Mouse (Mus musculus): ENCODE data around the gene Celf5. TPM values are rescaled to one million over a fixed set of nuclear protein-coding genes. Genes with fewer than 3 reads are reported as not detected.

The Celf5 gene
- polyA plus RNA-seq, 1 experiment from 2014 or later: 76.1 TPM

DNA sequence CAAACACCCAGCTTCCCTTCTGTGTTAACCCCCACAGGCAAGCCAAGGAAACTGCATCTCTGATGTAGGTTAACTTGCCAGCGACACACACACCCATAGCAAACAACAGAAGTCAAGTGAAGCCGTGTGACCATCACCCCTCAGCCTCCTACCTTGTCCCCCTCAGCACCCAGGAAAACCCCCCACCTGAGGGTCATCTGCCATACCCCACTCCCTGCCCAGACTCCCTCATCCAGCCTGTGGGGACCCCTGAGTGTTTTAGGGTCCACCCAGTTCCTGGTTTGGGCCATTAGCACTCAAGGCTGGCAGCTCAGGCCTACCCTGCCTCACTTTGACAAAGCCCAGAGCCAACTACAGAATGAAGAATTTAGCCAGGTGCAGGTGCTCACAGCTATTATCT lies 16.4 kb downstream of the Celf5 start:
- no peak for ATAC-seq (replicated peaks)
- H3K27ac ChIP-seq (replicated peaks): no peak overlapping the region
- peaks cover 27% of the 10 kb centered on the region for H3K27me3 ChIP-seq
- H3K4me3 ChIP-seq: no peak overlapping the region
- H3K9ac ChIP-seq (replicated peaks): no peak overlapping the region
- H3K4me1 ChIP-seq: peaks cover 21% of the 10 kb centered on the region
- H3K9me3 ChIP-seq: no peaks in the 10 kb centered on the region
- WGBS: 79% methylated on average over 2 of the region's 2 CpGs
- peaks cover 14% of the 10 kb centered on the region; the same call in 1 of the 2 replicates for H3K36me3 ChIP-seq
- no peak overlapping the region for H3K4me2 ChIP-seq (replicated peaks)

DNA sequence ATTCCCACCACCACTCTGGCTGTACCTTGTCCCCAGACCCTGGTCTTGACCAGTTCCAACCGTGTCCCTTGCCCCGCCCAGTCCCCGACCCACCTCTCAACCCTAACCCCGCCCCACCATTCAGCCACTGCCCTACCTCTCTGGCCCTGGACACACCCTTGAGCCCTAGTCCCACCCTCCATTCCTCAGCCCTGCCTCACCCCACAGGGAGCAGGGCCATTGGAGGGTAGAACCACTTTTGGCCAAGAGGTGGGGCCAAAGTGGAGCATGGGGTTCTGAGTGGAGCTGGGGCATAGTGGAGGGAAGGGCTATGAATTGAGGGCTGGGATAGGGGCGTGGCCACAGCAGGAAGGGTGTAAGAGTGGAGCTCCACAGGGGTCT lies 17.3 kb downstream of the Celf5 start:
- WGBS: 7% methylated on average over 5 of the region's 5 CpGs
- H3K9me3 ChIP-seq: no peaks in the 10 kb centered on the region
- no peak overlapping the region for H3K9ac ChIP-seq (replicated peaks)
- peaks cover 14% of the 10 kb centered on the region; the same call in 1 of the 2 replicates for H3K36me3 ChIP-seq
- ATAC-seq (replicated peaks): no peak
- no peak overlapping the region for H3K27ac ChIP-seq (replicated peaks)
- H3K4me3 ChIP-seq: no peak overlapping the region
- H3K4me1 ChIP-seq: peaks cover 13% of the 10 kb centered on the region
- no peak overlapping the region for H3K4me2 ChIP-seq (replicated peaks)
- peaks cover 35% of the 10 kb centered on the region for H3K27me3 ChIP-seq

DNA sequence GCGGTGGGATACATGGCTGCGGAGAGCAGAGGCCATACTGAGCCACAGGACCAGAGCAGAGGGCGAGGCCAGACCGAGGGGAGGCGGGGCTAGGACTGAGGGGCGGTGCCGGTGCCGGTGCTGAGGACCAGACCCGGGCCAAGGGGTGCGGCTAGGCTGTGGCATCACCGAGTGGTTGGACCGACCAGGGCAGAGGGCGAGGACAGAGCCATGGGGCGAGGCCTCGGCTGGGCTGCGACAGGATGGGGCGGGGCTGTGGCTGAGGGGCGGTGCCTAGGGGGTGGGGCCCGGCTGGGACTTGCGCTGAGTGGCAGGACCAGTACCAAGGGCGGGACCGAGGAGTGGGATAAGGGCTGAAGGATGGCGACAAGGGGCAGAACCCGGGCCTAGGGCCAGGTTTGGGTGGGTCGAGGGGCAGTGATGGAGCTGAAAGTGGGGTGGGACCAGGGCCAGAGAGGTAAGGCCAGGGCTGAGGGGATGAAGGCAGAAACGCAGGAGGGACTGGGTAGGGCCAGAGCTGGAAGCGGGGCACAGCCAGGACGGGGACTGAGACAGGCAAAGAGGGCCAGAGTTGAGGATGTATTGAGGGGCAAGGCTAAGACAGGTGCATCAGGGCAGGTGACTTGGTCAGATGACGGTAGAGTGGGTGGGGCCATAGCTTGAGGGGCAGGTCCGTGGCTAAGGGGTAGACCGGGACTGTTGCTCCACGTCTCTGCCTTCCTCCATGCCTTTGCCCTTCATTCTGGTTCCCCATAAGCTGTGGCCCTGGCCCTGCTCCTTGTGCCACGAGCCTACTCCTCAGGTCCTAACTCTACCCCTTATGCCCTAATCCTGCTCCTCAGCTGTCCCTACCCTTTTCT lies 17.9 kb downstream of the Celf5 start:
- H3K27ac ChIP-seq (replicated peaks): no peak overlapping the region
- H3K36me3 ChIP-seq: peaks cover 14% of the 10 kb centered on the region; the same call in 1 of the 2 replicates
- H3K4me1 ChIP-seq: peaks cover 13% of the 10 kb centered on the region
- H3K4me3 ChIP-seq: peak overlapping the region; percentile 35
- peaks cover 37% of the 10 kb centered on the region for H3K27me3 ChIP-seq
- H3K4me2 ChIP-seq (replicated peaks): peak overlapping the region; percentile 48
- H3K9me3 ChIP-seq: no peaks in the 10 kb centered on the region
- ATAC-seq (replicated peaks): peak; percentile 70
- WGBS: 3% methylated on average over 33 of the region's 33 CpGs
- H3K9ac ChIP-seq (replicated peaks): no peak overlapping the region

DNA sequence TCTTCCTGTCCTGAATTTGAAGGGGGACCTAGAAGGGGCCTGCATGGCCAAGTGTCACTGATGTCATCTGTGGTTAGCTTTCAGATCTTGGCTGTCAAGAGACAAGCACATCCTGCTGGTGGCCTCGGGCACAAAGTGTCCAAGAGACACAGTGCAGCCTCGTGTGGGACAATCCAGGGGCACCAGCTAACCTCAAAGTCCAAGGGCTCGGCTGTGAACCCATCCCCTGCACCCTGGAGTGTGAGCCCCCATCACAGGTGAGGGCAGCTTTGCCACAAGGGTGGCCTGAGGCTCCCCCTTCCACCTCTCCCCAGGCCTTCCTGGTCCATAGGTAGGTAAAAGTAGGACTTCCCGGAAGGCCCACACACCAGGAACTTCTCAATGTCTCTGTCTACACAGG lies 19.0 kb downstream of the Celf5 start:
- H3K27me3 ChIP-seq: peaks cover 37% of the 10 kb centered on the region
- H3K4me1 ChIP-seq: peaks cover 13% of the 10 kb centered on the region
- H3K4me2 ChIP-seq (replicated peaks): no peak overlapping the region
- H3K27ac ChIP-seq (replicated peaks): no peak overlapping the region
- 68% methylated on average over 4 of the region's 4 CpGs for WGBS
- H3K36me3 ChIP-seq: peaks cover 14% of the 10 kb centered on the region; the same call in 1 of the 2 replicates
- no peaks in the 10 kb centered on the region for H3K9me3 ChIP-seq
- H3K4me3 ChIP-seq: no peak overlapping the region
- H3K9ac ChIP-seq (replicated peaks): no peak overlapping the region
- ATAC-seq (replicated peaks): no peak

DNA sequence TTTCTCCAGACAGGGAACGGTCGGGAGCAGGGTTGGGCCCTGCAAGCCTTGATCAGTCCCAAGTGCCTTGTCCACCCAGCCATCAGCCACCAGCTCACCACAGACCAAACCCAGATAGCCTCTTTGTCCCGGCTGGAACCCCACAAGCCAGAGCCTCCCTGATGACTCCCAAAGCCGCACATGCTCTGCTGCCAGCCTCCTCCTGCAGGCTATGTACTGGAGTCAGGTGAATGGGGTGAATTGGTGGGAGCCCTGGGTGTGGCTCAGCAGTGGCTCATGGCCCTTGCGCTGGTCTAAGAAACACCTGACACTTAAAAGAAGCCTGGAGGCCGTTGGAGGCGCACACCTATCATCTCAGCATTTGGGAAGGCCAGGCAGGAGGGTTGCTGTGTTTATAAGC lies 19.6 kb downstream of the Celf5 start:
- WGBS: 74% methylated on average over 7 of the region's 7 CpGs
- no peak overlapping the region for H3K9ac ChIP-seq (replicated peaks)
- H3K4me1 ChIP-seq: peaks cover 13% of the 10 kb centered on the region
- ATAC-seq (replicated peaks): no peak
- H3K27ac ChIP-seq (replicated peaks): no peak overlapping the region
- peaks cover 37% of the 10 kb centered on the region for H3K27me3 ChIP-seq
- peaks cover 10% of the 10 kb centered on the region; the same call in 1 of the 2 replicates for H3K36me3 ChIP-seq
- no peak overlapping the region for H3K4me3 ChIP-seq
- H3K4me2 ChIP-seq (replicated peaks): no peak overlapping the region
- no peaks in the 10 kb centered on the region for H3K9me3 ChIP-seq

DNA sequence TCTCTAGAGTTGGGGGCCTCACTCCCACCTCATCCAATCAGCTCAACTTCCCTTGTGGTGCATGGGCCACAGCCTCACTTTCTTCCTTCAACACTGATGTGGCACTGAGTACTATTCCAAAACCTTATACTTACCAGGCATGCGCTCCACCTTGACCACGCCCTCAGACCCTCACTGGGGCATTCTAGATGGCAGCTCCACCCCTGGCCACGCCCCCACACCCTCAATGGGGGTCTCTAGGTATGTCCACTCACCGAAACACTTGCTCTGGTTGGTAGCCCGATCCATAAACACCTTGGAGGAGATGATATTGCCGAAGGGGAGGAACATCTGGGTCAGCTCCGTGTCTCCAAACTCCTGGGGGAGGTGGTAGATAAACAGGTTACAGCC lies 20.1 kb downstream of the Celf5 start:
- H3K9ac ChIP-seq (replicated peaks): no peak overlapping the region
- no peaks in the 10 kb centered on the region for H3K9me3 ChIP-seq
- H3K4me2 ChIP-seq (replicated peaks): no peak overlapping the region
- WGBS: 39% methylated on average over 7 of the region's 7 CpGs
- H3K27ac ChIP-seq (replicated peaks): no peak overlapping the region
- H3K36me3 ChIP-seq: peaks cover 4% of the 10 kb centered on the region; the same call in 1 of the 2 replicates
- no peak for ATAC-seq (replicated peaks)
- H3K4me3 ChIP-seq: no peak overlapping the region
- H3K27me3 ChIP-seq: peaks cover 37% of the 10 kb centered on the region
- peaks cover 13% of the 10 kb centered on the region for H3K4me1 ChIP-seq

DNA sequence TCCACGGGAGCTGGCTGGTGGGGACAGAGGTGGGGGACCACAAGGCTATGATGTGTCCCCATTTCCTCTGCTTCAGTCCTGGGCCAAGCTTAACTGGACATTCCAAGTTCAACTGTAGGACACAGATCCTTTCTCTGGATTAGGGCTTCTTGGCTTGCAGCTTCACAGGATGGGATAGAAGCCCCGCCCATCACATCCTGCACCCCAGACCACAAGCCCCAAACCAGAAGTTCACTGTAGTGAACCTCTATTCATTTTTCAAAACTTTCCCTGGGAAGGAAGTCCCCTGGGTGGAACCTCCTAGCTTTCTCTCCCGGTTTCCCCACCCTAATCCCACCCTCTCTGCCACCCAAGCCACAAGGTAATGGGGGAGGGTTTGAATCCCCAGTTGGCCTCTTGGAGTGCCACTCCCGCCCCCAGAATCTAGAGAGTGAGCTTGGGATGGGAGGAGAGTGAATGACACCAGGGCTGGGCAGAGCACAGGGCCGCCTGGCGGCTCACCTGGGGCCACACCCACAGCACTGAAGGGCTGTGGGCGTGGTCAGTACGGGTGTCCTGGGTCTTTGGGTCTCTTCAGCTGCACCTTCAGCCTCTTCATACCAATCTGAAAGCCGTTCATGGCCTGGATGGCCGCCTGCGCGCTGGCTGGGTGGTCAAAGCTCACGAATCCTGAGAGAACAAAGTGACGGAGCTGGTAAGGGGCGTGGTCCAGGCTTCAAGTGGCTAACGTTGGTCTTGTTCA lies 20.7 kb downstream of the Celf5 start:
- ATAC-seq (replicated peaks): no peak
- 9% methylated on average over 16 of the region's 16 CpGs for WGBS
- H3K9ac ChIP-seq (replicated peaks): no peak overlapping the region
- peaks cover 41% of the 10 kb centered on the region for H3K27me3 ChIP-seq
- no peak overlapping the region for H3K27ac ChIP-seq (replicated peaks)
- no peaks in the 10 kb centered on the region for H3K9me3 ChIP-seq
- peaks cover 13% of the 10 kb centered on the region for H3K4me1 ChIP-seq
- peaks cover 3% of the 10 kb centered on the region; the same call in 1 of the 2 replicates for H3K36me3 ChIP-seq
- H3K4me3 ChIP-seq: no peak overlapping the region
- no peak overlapping the region for H3K4me2 ChIP-seq (replicated peaks)

DNA sequence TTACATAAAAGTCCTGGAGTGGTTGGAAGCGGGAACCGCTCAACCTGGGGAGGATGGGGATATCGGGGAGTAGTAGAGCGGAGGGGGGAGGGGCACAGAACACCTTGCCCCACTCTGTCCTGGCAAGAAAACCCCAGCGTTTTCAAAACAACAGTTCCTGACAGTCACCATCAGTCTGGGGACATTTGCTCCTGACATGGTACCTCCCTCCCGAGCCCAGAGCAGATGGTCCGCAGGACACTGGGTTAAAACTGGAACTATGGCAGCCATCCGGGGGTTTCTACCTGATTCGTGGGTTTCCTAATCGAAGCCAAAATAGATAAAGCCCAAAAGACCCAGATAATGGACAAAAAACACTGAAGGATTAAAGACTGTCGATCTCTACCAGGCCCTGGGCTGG lies 21.6 kb downstream of the Celf5 start:
- Histone ChIP-seq H3K9ac (replicated peaks) (no peak overlapping the region), H3K4me2 (replicated peaks) (no peak overlapping the region), H3K4me1 (peaks cover 13% of the 10 kb centered on the region), H3K27ac (replicated peaks) (no peak overlapping the region), H3K36me3 (no peaks in the 10 kb centered on the region; the same call in 1 of the 2 replicates), H3K27me3 (peaks cover 48% of the 10 kb centered on the region), H3K9me3 (no peaks in the 10 kb centered on the region), H3K4me3 (no peak overlapping the region)
- WGBS: 48% methylated on average over 11 of the region's 11 CpGs
- no peak for ATAC-seq (replicated peaks)

DNA sequence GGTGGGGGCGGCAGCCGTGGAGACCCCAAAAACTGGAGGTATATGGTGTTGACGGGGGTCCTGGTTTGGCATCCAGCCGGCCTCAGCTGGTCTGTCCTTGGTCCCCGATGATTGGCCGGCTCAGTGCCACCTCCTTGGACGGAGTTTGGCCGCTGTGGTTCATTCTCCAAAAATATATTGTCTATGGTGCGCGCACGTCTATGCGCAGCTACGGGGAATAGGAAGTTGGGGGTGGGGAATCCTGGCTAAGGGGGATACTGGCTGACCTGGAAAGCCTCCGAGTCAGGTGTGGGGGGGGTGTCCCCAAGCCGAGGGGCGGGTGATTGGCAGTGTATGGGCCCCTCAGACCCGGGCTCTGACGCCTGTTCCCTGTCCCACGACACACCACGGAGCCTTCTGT lies 22.0 kb downstream of the Celf5 start:
- no peak overlapping the region for H3K27ac ChIP-seq (replicated peaks)
- ATAC-seq (replicated peaks): no peak
- peaks cover 13% of the 10 kb centered on the region for H3K4me1 ChIP-seq
- H3K4me2 ChIP-seq (replicated peaks): no peak overlapping the region
- WGBS: 21% methylated on average over 20 of the region's 20 CpGs
- no peaks in the 10 kb centered on the region for H3K9me3 ChIP-seq
- H3K4me3 ChIP-seq: no peak overlapping the region
- H3K27me3 ChIP-seq: peaks cover 48% of the 10 kb centered on the region
- no peaks in the 10 kb centered on the region; the same call in 1 of the 2 replicates for H3K36me3 ChIP-seq
- no peak overlapping the region for H3K9ac ChIP-seq (replicated peaks)

DNA sequence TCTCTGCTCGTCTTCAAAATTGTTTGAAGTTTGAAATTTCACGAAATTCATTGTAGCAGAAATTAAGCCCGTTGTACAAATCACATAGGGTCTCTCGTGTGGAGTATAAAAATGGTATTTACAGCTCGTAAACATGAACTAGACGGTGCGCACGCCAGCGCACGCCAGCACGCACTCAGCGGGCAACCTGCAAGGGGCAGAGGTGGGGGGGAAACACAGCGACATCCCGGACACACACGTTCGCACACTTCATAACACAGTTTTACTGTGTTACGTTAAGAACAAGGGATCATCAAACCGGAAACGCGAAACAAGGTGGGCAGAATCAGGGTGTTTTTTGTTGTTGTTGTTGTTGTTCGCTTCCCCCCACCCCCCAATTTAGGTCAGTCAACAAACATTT lies 23.1 kb downstream of the Celf5 start:
- Histone ChIP-seq H3K9ac (replicated peaks) (no peak overlapping the region), H3K4me2 (replicated peaks) (no peak overlapping the region), H3K4me3 (no peak overlapping the region), H3K27ac (replicated peaks) (no peak overlapping the region), H3K4me1 (peaks cover 5% of the 10 kb centered on the region), H3K36me3 (no peaks in the 10 kb centered on the region; the same call in 1 of the 2 replicates), H3K27me3 (peaks cover 59% of the 10 kb centered on the region), H3K9me3 (no peaks in the 10 kb centered on the region)
- no peak for ATAC-seq (replicated peaks)
- 66% methylated on average over 21 of the region's 21 CpGs for WGBS

DNA sequence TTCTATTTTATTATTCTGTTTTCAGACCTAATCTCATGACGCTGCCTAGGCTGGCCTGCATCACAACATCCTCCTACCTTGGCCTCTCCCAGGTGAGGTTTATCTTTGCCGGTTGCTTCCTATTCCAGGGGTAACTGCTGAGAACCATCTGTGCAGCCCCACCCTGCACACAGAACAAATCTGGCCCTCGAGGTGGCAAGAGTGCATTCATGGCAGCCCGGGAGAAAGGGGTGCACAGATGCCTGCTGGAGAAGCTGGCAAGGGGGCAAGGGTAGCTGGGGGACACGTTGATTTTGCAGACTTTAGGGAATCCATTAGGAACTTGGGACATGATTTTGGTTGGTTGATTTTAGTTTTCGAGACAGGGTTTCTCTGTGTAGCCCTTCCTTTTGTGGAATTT lies 24.2 kb downstream of the Celf5 start:
- no peak overlapping the region for H3K9ac ChIP-seq (replicated peaks)
- no peak for ATAC-seq (replicated peaks)
- no peak overlapping the region for H3K4me3 ChIP-seq
- H3K9me3 ChIP-seq: no peaks in the 10 kb centered on the region
- H3K36me3 ChIP-seq: no peaks in the 10 kb centered on the region; the same call in 1 of the 2 replicates
- H3K27ac ChIP-seq (replicated peaks): no peak overlapping the region
- no peak overlapping the region for H3K4me2 ChIP-seq (replicated peaks)
- H3K27me3 ChIP-seq: peaks cover 61% of the 10 kb centered on the region
- WGBS: 77% methylated on average over 6 of the region's 6 CpGs
- H3K4me1 ChIP-seq: no peaks in the 10 kb centered on the region

DNA sequence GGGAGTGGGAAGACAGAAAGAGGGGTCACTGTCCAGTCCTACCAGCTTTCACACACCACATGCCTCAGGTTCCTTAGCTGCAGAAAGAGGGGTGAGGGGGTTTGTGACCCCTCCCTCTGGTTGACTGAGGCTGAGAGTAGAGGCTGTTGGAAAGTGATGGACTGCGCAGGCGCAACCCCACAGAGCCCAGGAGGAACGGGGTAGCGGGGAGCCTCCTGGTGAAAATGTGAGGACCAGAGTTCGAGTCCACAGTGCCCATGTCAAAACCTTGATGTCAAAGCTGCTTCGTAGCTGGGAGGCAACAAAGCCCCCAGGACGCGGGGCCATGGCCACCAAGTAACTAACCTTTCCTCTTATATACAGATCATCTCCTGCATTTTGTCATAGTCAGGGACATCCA lies 24.9 kb downstream of the Celf5 start:
- Histone ChIP-seq H3K9ac (replicated peaks) (no peak overlapping the region), H3K4me3 (no peak overlapping the region), H3K4me2 (replicated peaks) (no peak overlapping the region), H3K4me1 (no peaks in the 10 kb centered on the region), H3K36me3 (no peaks in the 10 kb centered on the region; the same call in 1 of the 2 replicates), H3K27ac (replicated peaks) (no peak overlapping the region), H3K27me3 (peaks cover 61% of the 10 kb centered on the region), H3K9me3 (no peaks in the 10 kb centered on the region)
- no peak for ATAC-seq (replicated peaks)
- 83% methylated on average over 8 of the region's 8 CpGs for WGBS

Data from forebrain, embryonic 15.5 days (tissue).